Mouse (Mus musculus) fibroblast of lung, adult 2 months (primary cell): ENCODE results near the gene Trim45.

Experiments
- DNase-seq: peaks from one replicate; pipeline ENCODE4 v3.0.0-alpha.2; 2011; ENCODE audit warnings: low read depth

Trim45 gene

DNA sequence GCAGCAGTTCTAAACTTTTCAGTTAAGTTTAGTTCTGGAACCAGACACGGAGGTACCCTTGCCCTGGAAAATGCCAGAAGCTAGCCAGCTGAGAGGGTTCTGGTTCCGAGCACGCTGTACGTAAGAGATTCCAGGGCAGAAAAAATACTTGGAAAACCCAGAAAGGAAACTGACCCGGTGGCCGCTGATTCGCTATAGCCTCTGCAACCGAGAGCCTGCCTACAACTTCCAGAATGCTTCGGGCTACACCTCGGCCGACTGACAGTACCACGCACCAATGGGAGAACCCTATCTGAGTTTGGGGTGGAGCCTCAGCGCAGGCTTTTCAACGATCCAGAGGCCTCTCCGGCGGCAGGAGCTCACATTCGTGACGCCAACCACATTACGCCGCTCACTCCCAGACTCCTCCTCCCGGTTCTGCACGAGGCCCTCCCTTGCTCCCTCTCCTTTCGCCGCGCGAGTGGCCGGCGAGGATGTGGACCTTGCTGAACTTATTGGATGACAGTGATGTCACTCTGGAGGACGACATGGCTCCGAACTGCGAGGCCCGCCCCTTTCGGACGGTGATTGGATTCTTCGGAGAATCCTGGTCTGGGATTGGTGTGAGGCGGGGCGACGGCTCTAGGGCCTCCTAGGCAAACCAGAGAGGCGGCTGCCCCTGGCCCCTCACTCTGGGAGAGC is at the start of gene Trim45:
Gene Trim45 (plus strand): TSS at position 378 of the 681 bp plus-strand sequence.
- DNase-seq = peak; percentile 100

DNA sequence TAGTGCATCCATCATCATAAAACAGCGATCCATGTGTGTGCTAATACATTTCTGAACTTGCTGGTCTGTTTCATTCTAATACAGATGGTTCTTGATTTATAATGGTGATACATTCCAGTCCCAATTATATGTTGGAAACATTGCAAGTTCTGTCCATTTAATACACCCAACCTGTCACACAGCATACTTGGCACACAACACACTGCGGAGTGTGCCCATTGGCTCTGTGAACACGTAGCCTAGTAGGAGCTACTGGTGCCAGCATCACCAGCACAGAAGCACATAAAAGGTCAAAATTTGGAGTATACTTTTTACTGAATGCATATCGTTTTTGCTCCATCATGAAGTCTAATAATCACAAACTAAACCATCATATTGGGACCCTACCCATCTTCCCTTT is 44.9 kb upstream of the Trim45 start:
- no peak for DNase-seq

DNA sequence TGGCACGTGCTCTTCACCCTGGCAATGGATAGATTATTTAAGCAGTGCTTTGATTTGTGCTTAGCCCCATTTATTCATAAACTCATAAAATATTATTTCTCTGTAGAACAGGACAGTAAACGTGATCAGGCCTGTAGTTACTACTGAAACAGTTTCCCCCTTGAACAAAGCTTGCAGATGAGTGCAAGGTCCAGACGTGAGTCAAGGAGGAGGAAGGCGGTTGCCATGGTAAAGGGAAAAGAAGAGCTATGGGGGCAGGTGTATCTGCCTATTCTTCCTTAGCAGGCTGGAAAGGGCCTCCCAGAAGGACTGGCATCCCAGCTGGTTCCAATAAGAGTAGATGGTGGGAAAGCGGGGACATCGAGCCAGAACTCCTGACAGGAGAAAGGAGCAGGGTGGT is 40.6 kb upstream of the Trim45 start:
- DNase-seq = no peak

DNA sequence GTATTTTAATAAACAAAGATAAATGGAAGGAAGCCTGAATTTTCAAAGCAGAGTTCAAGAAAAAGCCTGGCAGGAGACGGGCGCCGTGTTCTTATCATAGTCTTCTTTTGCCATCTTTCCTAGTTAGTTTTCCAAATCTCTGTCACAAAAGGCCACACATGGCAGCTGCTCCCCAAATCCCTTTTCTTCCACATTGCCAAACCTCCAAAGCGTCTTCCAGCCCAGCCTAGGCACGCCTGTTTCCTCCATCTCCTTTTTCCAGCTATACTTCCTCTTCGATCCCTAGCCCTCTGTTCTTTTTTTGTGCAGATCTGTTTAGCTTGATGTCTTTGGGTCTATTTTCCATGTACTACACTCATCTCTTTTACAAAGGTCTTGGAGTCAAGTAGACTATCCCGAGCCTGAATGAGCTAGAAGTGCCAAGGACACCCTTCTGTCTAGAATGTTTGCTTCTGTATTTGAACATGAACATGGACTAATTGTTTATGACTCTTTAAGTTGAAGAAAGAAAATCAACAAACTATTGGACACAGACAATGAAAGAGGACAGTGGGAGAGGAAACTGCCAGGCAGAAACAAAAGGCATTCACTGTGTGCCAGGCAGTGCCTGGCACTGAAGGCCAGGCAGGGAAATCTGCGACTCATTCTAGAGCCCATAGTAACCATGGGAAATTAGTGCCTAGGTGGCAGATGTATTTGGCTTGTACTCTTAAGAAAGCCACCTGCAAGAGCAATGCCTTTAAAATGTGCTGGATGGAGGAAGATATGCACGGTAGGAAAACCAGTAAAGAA is 40.0 kb upstream of the Trim45 start:
- no peak for DNase-seq

DNA sequence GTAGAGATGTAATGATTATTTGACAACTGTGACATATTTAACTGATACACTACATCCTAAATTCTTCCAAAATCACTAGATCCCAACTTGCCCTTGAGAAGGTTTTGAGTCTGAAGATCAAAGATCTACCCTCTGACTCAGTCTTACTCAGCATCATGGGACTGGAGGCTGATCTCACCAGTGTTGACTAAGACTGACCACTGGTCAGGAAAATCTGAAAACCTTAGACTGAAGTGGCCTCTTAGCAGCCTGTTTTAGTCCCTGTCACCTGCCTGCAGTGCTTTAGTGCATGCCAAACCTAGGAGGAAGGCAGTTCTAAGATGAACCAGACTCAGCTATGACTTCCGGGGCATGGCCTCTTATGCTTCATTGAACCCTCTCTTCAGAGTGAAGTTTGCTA is 32.8 kb upstream of the Trim45 start:
- DNase-seq = peak; percentile 47

DNA sequence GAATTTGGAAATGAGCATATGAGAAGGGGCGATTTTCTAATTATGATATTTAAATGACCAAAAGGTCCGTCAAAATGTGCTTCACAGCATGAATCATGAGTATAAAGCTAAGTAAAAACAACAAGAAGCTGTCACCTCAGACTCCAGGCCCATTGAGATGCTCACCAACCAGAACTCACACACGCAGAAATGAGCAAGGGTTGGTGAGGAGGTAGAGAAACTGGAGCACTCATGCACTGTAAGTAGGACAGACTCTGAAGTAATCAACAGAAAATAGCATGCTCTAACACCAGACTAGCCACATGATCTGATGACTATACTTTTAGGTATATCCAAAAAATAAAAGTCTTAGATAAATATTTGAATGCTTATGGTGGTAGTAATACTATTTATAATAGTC is 31.6 kb upstream of the Trim45 start:
- no peak for DNase-seq

DNA sequence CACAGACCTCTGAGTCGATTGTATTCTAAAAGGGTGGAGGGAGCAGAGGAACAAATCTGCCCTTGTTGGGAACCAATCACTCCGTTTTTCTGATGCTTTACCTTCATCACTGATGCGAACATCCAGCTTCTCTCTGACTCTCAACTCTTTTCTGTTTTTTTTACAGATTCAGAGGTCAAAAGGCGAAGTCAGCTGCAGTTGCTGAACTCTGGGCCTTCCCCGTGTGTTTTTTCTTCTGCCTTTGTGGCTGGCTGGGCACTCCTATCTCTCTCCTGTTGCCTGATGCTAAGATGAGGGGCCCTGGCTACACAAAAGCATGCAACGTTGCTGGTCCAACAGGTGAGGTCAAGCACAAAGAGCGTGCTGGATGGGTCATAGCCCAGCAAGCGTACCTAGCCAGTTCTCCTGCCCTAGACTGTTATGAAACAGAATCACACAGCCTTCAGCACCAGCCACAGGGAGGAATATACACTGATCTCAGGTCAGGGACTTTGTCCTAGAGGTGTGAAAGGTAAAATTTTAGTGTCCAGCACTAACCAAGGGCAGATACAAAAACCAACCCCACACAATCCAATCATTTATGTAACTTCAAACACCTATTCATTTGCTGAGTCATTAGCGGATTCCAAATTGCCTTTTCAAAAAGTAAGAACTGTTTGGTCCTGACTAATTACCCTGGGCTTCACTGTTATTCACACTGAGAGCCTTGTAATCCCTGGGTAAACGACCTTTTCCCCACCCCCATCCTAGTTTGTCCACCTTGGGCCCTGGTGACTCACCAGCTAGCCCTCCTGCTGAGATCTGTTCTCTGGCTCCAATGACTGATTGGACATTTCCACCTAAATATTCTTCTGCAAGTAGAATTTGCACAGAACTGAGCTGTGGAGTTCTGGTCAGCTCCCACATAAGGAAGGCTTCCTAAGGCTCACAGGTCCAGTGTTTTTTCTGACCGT is 29.3 kb upstream of the Trim45 start:
- peak; percentile 33 for DNase-seq

DNA sequence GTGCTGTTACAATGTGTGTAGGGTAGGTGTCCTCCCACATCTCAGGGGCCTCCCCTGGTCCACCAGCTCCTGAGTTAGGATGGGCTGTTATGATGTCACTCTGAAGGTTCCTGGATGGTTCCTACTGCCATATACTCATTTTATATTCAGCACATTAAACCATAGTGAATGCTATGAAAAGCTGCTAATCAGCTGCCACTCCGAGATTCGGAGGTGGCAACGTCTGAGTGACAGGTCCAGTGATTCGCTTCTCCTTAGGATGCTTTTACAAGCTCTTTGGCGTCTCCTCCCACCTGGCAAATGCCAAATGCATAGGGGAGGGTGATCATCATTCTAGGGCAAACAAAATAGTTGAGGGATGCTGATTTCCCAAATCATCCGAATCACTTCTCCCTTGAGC is 26.5 kb upstream of the Trim45 start:
- DNase-seq = no peak

DNA sequence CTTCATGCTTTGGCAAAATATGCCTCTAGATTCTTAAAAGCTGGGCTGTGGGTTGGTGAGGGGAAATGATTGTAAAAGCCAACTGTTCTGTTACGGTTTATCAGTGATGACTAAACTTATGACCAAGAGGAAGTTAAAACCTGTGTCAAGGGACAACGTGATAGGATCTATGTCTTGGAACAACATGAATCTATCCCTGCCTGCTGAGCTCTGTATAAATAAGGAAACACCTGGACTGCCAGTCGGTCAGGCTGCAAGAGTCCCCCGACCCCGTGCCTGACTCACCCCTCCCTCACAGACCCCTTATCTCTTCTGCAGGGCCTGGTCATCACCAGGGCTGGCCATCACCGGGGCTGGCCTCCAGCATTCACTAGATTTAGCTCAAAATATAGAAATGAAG is 15.9 kb upstream of the Trim45 start:
- DNase-seq = no peak

DNA sequence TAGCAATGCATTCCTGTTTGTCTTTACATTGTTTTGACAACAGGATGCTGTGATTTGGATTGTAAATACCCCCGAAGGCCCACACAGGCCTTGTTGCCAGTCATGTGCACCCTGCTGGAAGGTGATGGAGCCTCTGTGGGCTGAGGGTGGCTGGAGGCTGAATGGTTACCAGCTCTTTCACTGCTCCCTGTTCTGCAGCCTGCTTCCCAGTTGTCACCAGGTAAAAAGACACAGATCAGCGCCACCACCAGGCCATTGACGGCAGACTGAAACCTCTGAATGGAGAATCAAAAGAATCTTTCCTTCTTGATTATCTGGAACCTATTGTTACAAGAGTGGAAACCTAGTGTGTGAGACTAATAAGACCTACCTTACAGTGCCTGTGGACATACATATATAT is 15.1 kb upstream of the Trim45 start:
- no peak for DNase-seq

DNA sequence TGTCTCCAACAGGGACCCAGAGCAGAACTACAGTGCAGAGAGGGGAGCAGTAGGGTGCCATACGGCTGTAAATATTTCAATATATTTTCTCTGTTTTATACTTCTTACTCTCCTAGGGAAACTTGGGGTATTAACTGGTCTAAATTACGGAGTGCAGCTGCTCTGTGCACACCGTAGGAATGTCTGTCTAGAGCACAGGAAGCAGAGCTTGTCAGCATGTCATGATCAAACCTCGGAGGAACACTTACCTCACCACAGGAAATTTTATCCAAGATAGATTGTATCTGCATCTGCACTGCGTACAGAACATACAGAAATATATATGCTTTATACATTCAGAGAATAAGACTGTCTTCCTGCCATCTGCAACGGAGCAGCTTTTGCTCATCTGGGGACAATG is 13.4 kb upstream of the Trim45 start:
- DNase-seq = no peak

DNA sequence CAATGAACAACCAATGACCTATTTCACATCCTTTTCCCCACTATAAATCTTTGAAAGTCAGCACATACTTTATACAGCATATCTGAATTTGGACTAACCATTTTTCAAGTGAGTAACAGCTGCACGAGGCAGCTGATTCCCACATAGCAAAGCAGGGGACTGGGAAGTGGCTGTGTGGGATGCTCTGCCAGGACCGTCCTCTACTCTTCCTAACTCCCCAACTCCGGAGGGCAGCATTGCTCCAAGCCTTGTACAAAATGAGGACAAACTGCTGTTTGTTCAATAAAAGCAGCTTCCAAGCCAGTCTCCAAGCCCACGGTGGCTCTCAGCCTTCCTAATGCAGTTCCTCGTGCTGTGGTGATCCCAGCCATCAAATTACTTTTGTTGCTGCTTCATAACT is 11.4 kb upstream of the Trim45 start:
- DNase-seq = no peak

DNA sequence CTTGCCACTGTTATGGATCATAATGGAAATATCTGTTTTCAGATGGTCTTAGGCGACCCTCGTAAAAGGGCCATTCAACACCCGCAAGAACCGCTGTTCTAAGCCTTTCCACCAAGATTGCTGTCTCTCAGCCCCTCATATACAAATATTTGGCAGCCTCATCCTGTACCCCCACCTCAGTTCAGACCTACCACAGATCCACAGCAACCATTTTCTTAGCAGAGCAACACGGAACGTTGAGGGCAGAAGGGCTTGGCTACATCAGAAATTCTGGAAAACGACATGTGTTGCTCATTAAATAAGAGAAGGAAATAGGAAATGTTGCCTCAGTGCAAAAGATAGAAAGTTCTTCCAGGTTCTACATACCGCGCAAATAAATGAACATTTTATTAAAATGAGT is 11.0 kb upstream of the Trim45 start:
- DNase-seq = no peak

DNA sequence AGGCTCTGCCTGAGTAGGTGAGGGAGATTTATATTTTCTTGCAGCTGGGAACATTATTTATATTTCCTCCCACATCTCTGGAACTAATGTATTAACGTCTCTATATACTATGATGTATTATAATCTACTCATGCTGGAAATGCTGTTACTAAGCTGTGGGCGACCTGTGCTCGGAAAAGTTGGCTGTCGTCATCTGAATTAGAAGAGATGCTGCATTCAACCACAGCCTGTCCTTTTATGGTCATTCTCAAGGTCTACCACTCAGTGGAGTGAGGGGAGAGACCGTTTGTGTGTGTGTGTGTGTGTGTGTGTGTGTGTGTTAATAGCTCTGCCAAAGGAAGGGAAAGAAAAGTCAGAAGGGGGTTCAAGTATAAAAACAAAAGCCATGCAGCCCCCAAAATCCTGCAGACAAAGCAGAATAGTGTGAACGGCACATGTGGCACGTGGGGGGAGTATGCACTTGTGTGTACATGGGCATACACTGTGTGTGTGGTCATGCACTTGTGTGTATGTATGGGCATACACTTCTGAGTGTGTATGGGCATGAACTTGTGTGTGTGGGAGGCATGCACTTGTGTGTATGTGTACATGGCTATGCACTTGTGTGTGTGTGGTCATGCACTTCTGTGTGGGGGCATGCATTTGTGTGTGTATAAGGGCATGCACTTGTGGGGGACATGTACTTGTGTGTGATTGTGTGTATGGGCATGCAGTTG is 10.3 kb upstream of the Trim45 start:
- DNase-seq = no peak

DNA sequence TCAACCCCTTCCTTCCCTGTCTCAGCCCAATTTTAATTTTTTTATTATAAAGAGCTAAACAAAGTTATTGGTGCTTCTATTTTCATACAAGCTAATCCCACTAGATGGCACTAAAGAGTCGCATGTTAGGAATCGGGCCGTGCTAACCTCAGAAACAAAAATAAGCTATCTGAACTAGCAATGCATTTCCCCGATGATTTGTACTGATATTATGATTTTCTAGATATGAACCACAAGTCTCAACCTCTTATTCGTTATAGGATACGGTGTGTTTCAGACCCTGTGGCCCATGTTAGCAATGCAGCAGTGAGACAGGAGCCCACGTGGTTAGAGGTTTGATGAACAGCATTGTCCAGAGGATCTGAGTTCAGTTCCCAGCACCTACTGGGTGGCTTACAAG is 5.2 kb upstream of the Trim45 start:
- peak; percentile 18 for DNase-seq

DNA sequence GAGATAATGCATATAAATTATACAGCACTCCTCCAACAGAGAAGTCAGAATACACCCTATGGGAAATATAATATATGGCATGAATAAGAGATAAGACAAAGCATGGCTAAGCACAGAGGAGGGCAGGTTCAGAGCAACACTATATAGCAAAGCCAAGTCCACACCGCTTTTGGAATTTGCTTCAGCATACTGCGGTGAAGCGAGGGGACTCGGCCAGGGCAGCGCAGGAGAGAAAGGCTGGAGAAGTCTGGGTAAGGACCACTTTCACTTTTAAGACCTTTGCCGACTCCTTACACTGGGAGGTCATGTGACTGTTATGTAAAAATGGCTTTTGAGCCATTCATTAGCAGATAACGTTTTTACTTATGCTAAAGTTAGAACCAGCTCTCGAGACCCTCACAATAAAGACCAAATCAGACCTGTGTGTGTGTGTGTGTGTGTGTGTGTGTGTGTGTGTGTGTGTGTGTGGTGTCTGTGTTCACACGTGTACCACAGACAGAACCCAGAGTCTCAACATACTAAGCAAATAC is 1.3 kb upstream of the Trim45 start:
- DNase-seq = no peak

DNA sequence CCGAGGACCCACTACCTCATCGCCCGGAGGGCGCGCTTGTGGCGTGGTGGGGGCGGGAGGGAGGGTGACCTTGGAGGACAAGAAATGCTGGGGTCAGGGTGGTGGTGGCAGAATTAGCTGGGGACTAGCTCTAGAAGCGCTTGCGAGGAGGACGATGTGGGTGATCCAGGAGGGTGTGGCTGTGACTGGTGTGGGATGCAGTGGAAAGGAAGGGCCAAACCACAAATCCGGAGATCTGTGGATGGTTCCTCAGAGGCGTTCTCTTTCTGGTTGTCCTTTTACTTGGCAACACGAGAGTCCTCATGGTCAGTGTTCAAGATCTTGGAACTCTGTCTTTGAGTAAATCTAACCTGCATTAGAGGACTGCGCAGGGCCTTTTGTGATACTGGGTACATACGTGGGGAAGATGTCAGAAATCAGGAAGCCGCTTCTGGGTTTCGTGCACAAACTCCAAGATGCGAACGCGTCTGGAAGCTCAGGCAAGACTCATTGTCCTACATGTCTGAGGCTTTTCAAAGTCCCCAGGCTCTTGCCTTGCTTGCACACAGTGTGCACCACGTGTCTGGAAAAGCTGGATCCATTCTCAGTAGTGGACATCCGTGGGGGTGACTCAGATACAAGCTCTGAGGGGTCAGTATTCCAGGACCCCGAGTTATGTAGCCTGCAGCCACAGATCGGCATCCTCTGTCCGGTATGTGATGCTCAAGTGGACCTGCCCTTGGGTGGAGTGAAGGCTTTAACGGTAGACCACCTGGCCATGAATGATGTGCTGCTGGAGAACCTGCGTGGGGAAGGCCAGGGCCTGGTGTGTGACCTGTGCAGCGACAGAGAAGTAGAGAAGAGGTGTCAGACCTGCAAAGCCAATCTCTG is 739 bp downstream of the Trim45 start:
- DNase-seq = no peak

DNA sequence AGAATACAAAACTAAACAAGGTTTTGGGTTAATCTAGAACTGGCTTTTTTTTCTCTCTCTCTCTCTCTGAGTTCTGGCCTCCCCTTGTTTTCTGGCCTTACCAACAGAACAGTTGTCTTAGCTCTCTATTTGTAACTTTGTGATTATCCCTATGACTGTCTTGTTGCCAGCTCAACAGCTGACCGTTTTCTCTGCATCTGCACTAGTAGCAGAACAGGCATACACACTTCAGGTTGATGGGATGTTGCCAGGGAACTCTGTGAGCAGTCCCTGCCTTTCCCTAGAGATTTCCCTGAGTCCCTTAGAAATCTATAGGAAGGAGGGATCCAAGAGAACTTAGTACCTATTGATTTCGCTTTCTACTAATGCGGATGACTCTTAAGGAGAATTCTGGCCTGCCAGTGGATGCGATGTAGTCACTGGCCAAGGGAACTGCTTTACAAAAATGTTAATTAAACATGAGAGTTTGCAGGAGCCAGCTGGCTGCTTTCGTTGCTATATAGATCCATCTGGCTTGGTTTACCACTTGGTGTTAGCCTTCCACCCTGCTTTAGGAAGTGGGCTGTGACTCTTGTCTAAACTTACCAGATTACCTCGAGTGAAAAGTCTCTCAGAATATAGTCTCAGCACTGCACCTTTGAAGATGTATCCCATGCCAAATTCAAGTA is 2.2 kb downstream of the Trim45 start:
- DNase-seq = no peak

DNA sequence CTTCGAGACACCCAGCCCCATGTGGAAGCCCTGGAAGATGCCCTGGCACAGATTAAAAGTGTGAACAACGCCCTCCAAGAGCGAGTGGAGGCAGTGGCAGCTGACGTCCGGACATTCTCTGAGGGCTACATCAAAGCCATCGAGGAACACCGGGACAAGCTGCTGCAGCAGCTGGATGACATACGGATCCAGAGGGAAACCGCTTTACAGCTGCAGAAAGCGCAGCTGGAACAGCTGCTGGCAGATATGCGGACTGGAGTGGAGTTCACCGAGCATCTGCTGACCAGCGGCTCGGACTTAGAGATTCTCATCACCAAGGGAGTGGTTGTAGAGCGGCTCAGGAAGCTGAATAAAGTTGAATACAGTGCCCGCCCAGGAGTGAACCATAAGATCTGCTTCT is 3.2 kb downstream of the Trim45 start:
- no peak for DNase-seq
